Mouse (Mus musculus) hindbrain, embryonic 13.5 days (tissue): ENCODE measurements at regions not wholly inside any gene's neighbourhood (a gene's known extent, or its start where the extent isn't known, plus 50 kb on each side); places are given as distances from the start of the nearest gene placed in this dataset.

Source experiments
- ATAC-seq: fragments of 200-750 bp; cut with Nextera tagmentation; 2 replicates; pipeline ENCODE4 v1.8.0; 2017; ENCODE audit warnings: moderate TSS enrichment; ENCODE audit not compliant: low FRiP score
- H3K27ac ChIP-seq: fragments of 300-500 bp; sonication (generic); 2 replicates; pipeline ENCODE4 v1.5.1; 2015; ENCODE audit warnings: inconsistent platforms, mild to moderate bottlenecking, moderate library complexity
- H3K27me3 ChIP-seq: fragments of 300-500 bp; sonication (generic); 2 replicates; pipeline ENCODE4 v1.6.1; 2015; ENCODE audit warnings: mild to moderate bottlenecking, inconsistent platforms
- H3K36me3 ChIP-seq: fragments of 300-500 bp; sonication (generic); 2 replicates; pipeline ENCODE4 v1.6.1; 2015; ENCODE audit warnings: mild to moderate bottlenecking, inconsistent platforms
- H3K4me1 ChIP-seq: fragments of 300-500 bp; sonication (generic); replicated peaks from 2 replicates; pipeline ENCODE4 v1.6.1; 2015; ENCODE audit warnings: inconsistent platforms
- H3K4me2 ChIP-seq: fragments of 300-500 bp; sonication (generic); 2 replicates; pipeline ENCODE4 v1.6.1; 2015; ENCODE audit warnings: inconsistent platforms, mild to moderate bottlenecking, moderate library complexity
- H3K4me3 ChIP-seq: fragments of 300-500 bp; sonication (generic); 2 replicates; pipeline ENCODE4 v1.5.1; 2015; ENCODE audit warnings: mild to moderate bottlenecking, inconsistent platforms
- H3K9ac ChIP-seq: fragments of 300-500 bp; sonication (generic); 2 replicates; pipeline ENCODE4 v1.6.1; 2015; ENCODE audit warnings: mild to moderate bottlenecking, inconsistent platforms
- H3K9me3 ChIP-seq: fragments of 300-500 bp; sonication (generic); 2 replicates; pipeline ENCODE4 v1.6.1; 2016; ENCODE audit warnings: inconsistent platforms
- WGBS: fragments of 180-500 bp; shearing (Covaris S2); methylation state at CpG from one replicate; pipeline ENCODE4 v1.1.7; 2015; 5-methylcytosine and 5-hydroxymethylcytosine counted together

DNA sequence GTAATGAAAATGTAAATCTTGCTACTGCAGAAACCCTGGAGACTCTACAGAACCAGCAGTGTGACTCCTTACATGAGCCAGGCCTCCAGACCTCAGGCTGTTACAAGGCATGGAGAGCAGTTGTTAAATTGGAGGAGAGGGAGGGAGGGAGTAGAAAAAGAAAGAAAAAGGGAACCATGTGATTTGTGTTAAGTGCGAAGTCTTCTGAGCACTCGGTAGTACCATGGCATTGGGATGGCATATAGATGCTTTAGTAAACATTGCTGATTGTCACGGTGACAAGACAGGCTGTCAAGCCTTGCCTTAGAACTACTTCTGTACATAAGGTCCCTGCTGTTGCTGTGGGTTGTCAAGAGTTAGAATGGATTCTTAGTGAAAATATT is 189.6 kb upstream of the Dph6 start:
- ATAC-seq, result no peak
- H3K4me1 ChIP-seq, result no peaks in the 10 kb centered on the region
- H3K36me3 ChIP-seq, result no peaks in the 10 kb centered on the region
- no peak overlapping the region for H3K4me2 ChIP-seq
- H3K4me3 ChIP-seq, result no peak overlapping the region
- WGBS, result 75% methylated on average over 3 of the region's 3 CpGs
- H3K27me3 ChIP-seq, result no peaks in the 10 kb centered on the region
- no peaks in the 10 kb centered on the region for H3K9me3 ChIP-seq
- H3K27ac ChIP-seq, result no peak overlapping the region
- H3K9ac ChIP-seq, result no peak overlapping the region

DNA sequence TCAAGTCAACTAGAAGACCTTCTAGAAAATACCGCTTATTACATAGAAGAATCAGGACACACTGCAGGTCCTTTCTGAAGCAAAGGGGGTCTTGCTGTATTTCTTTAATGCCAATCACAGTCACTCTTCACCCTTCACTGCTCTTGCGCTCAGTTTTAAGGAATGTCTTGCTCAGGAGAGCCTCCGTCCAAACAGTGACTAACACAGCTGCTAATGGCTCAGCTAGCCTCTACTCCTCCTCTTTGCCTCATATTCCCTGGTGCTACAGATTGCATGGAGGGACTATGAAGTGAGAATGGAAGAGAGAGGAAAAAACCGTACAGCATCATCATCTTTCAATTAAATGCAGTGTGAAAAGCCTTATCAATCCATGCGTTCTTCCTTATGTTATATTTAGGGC is 193.7 kb upstream of the Dph6 start:
- Histone ChIP-seq H3K27ac (no peak overlapping the region), H3K4me3 (no peak overlapping the region), H3K36me3 (no peaks in the 10 kb centered on the region), H3K4me2 (no peak overlapping the region), H3K27me3 (no peaks in the 10 kb centered on the region), H3K9ac (no peak overlapping the region), H3K4me1 (0 out of 2 replicates have a peak, but pooled peaks cover 3% of the 10 kb centered on the region), H3K9me3 (no peaks in the 10 kb centered on the region)
- 87% methylated on average over 5 of the region's 5 CpGs for WGBS
- ATAC-seq, result no peak

DNA sequence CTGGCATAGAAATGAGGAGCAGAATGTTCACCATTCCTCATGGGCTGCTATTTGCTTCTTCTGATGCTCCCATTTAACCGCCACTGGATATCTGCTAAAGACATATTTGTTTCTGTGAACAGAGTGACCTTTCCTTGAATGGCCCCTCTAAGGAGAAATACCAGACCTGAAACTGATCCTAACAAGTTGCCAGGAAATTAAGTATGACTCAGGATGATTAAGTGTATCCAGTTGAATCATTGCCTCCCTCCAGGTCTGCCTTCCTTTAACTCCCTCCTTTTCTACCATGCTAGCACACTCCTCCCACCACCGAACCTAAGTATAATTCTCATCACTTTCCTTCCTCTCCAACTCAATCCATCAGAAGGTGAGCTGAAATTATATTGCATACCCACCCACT is 194.2 kb upstream of the Dph6 start:
- H3K4me2 ChIP-seq, result no peak overlapping the region
- H3K27me3 ChIP-seq, result no peaks in the 10 kb centered on the region
- H3K9me3 ChIP-seq, result no peaks in the 10 kb centered on the region
- 93% methylated on average over 2 of the region's 2 CpGs for WGBS
- H3K36me3 ChIP-seq, result no peaks in the 10 kb centered on the region
- H3K27ac ChIP-seq, result no peak overlapping the region
- no peak overlapping the region for H3K9ac ChIP-seq
- peaks cover 7% of the 10 kb centered on the region; the same call in 1 of the 2 replicates for H3K4me1 ChIP-seq
- H3K4me3 ChIP-seq, result no peak overlapping the region
- ATAC-seq, result no peak

- peaks cover 7% of the 10 kb centered on the region; the same call in 1 of the 2 replicates for H3K4me1 ChIP-seq
- ATAC-seq, result peak; percentile 91
- H3K27me3 ChIP-seq, result no peaks in the 10 kb centered on the region
- H3K36me3 ChIP-seq, result no peaks in the 10 kb centered on the region
- H3K4me3 ChIP-seq, result no peak overlapping the region
- H3K4me2 ChIP-seq, result no peak overlapping the region
- no peak overlapping the region for H3K9ac ChIP-seq
- H3K9me3 ChIP-seq, result no peaks in the 10 kb centered on the region
- peak overlapping the region; percentile 24; the same call in 1 of the 2 replicates for H3K27ac ChIP-seq
- 33% methylated on average over 13 of the region's 13 CpGs for WGBS
These were observed 199.2 kb upstream of the Dph6 start for GRCm38 (mm10) chr2:114853715-114854530.

DNA sequence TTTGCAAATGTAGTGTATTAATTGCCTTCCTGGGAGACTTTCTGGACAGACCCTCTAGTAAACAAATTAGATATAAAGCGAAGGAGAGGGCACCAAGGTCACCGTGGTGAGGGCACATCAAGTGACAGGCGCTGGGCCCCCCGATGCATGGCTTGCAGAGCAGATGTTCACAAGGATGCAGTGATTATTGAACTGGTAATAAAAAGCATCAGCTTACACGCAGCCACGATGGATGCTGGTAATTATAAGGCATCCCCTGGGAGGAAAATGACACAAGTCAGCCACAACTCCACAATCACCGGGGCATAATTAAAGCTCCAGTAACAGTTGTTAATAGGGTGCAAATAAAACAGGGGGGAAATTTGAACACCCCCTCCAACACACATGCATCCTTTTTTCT is 217.5 kb upstream of the Dph6 start:
- 16% methylated on average over 7 of the region's 7 CpGs for WGBS
- H3K27ac ChIP-seq, result peak overlapping the region; percentile 67
- H3K9ac ChIP-seq, result no peak overlapping the region
- H3K4me1 ChIP-seq, result peaks cover 10% of the 10 kb centered on the region
- no peaks in the 10 kb centered on the region for H3K36me3 ChIP-seq
- H3K4me2 ChIP-seq, result no peak overlapping the region
- no peaks in the 10 kb centered on the region for H3K9me3 ChIP-seq
- no peaks in the 10 kb centered on the region for H3K27me3 ChIP-seq
- no peak overlapping the region for H3K4me3 ChIP-seq
- ATAC-seq, result peak; percentile 74; the same call in 1 of the 2 replicates

DNA sequence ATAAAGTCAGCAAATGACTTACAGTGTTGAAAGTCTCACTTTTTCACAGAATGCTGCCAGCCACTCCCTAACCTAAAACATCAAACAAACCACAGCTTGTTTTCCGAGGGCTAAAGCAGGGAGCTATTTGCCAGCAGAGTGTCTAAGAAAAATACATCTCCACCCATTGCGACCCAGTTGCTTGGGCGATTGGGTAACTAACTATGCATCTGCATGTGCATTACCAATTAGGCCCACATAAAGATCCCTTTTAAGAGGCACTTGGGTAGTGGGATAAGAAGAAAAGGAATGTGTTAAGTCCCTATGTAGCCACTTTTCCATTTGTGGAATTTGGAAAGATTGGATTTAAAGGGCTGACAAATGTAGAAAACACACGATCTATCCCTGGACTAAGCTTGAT is 218.3 kb upstream of the Dph6 start:
- Histone ChIP-seq H3K27me3 (no peaks in the 10 kb centered on the region), H3K9ac (no peak overlapping the region), H3K4me1 (peaks cover 10% of the 10 kb centered on the region), H3K4me3 (no peak overlapping the region), H3K9me3 (no peaks in the 10 kb centered on the region), H3K27ac (0 out of 2 replicates have a peak overlapping the region, but pooled peaks have one; percentile 20), H3K36me3 (no peaks in the 10 kb centered on the region), H3K4me2 (no peak overlapping the region)
- 52% methylated on average over 4 of the region's 4 CpGs for WGBS
- ATAC-seq, result no peak

GRCm38 (mm10) chr2:114879084-114879483 is 224.3 kb upstream of the Dph6 start:
- WGBS, result 50% methylated on average over 2 of the region's 2 CpGs
- peaks cover 4% of the 10 kb centered on the region; the same call in 1 of the 2 replicates for H3K4me1 ChIP-seq

DNA sequence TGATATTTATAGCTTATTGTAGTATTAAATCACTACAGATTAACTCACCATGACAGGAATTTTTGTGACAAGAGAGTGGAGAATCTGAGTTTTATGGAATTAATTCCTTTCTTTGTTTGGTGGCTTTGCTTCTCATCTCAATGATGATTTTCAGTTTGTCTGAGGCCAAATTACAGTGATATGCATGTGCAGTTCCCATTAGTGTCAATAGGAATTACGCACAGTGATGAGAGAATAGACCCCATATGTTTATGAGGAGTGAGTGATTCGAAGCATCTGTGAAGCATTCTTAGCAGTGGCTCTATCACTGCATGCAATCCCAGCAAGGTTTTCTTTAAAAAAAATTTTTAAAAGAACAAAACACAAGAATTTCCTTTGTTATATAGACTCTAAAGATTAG is 225.0 kb upstream of the Dph6 start:
- Histone ChIP-seq H3K4me1 (peaks cover 4% of the 10 kb centered on the region; the same call in 1 of the 2 replicates), H3K27me3 (no peaks in the 10 kb centered on the region), H3K4me2 (no peak overlapping the region), H3K4me3 (no peak overlapping the region), H3K36me3 (no peaks in the 10 kb centered on the region), H3K9me3 (no peaks in the 10 kb centered on the region), H3K9ac (no peak overlapping the region), H3K27ac (no peak overlapping the region)
- ATAC-seq, result no peak
- 47% methylated on average over 2 of the region's 2 CpGs for WGBS

More at GRCm38 (mm10) chr2:114879084-114879483, 224.3 kb upstream of the Dph6 start:
- no peak for ATAC-seq
- Histone ChIP-seq H3K4me2 (no peak overlapping the region), H3K9me3 (no peaks in the 10 kb centered on the region), H3K27ac (no peak overlapping the region; the same call in 1 of the 2 replicates), H3K27me3 (no peaks in the 10 kb centered on the region), H3K9ac (no peak overlapping the region), H3K36me3 (no peaks in the 10 kb centered on the region), H3K4me3 (no peak overlapping the region)

- Histone ChIP-seq H3K36me3 (no peaks in the 10 kb centered on the region), H3K4me3 (no peak overlapping the region), H3K4me2 (no peak overlapping the region), H3K9ac (no peak overlapping the region), H3K4me1 (no peaks in the 10 kb centered on the region), H3K27me3 (no peaks in the 10 kb centered on the region), H3K27ac (no peak overlapping the region), H3K9me3 (no peaks in the 10 kb centered on the region)
- no peak for ATAC-seq
- WGBS, result 91% methylated on average over 2 of the region's 2 CpGs
These were observed 231.0 kb upstream of the Dph6 start for GRCm38 (mm10) chr2:114885734-114886260.

DNA sequence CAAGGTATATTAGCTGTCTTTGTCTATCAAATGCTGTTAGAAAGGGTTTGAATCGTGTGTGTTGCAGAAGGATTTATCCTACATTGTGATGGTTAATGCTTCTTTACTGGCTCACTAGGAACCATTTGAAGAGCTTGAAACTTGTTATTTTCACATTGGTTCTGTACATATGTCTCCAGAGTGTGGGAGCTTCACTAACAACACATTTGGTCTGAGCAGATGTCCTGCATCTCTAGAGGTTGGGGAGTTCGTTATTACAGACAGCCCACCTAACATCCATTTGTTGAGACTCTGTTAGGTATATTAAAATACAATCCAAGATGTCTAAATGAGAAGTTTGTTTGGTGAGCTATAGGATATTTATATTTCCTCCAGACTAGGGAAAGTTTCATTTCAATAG is 244.0 kb upstream of the Dph6 start:
- H3K4me1 ChIP-seq, result no peaks in the 10 kb centered on the region
- WGBS, result 88% methylated on average over 2 of the region's 2 CpGs
- H3K9me3 ChIP-seq, result no peaks in the 10 kb centered on the region
- no peaks in the 10 kb centered on the region for H3K36me3 ChIP-seq
- no peak for ATAC-seq
- H3K4me3 ChIP-seq, result no peak overlapping the region
- no peaks in the 10 kb centered on the region for H3K27me3 ChIP-seq
- no peak overlapping the region for H3K9ac ChIP-seq
- H3K4me2 ChIP-seq, result no peak overlapping the region
- H3K27ac ChIP-seq, result no peak overlapping the region

DNA sequence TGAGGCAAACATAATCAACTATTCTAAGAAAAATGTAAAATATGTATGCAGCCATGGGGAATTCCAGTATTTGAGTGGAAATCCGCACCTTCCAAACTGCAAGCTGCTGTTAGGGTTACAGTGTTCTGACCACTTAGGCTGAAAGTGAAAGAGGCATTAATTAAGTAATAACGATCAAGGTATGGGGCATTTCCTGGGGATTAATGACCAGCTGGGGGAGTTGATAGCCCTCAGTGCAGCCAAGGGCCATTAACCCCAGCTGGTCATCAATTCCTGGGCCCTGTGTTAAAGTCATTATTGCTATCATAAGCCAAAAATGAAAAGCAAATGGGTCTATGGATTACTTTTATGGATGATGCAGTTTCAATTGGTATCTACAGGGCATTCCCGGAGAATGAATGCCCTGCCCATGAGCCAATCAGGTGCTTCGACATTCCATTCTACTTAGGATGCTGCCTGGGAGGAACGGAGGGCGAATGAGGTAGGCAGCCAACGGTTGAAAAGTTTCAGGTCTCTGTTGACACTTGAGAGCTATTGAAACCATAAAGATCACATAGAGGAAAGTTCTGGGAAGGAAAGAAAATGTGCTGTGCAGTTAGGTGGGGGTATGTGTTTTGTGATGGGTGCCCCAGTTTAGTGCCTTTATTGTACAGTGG is 257.2 kb upstream of the Dph6 start:
- Histone ChIP-seq H3K4me3 (no peak overlapping the region), H3K27ac (no peak overlapping the region), H3K27me3 (no peaks in the 10 kb centered on the region), H3K9me3 (no peaks in the 10 kb centered on the region), H3K4me2 (no peak overlapping the region), H3K4me1 (peaks cover 6% of the 10 kb centered on the region; the same call in 1 of the 2 replicates), H3K9ac (no peak overlapping the region), H3K36me3 (no peaks in the 10 kb centered on the region)
- WGBS, result 57% methylated on average over 7 of the region's 7 CpGs
- ATAC-seq, result no peak; the same call in 1 of the 2 replicates

DNA sequence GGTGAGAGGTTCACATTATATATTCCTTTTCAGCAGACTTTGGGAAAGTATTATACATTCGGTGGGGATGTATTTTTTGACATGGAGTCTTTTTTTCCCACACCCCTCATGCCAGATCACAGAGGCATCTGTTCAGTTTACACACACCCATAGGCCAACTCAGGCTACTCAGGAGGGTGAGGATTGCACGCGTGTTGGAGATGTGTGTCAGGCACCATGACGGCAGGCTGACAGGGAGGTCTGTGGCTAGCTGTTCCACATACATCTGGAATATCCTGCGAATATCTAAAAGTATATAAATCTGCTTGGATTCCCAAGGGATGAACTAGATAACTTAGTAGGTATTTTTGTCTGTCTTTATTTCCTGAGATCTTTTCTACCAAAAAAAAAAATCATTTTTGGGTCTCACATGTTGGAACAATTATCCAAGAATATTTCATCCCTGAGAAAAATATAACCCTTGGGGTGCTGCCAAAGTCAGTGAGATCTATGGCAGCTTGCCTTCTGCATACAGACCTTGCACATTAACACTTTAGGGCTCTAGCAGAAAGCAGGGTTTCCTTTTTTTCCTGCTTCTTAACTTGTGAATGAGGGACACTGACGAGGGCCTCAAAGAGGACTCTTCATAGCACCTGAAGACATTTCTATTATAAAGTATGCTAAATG is 260.4 kb upstream of the Dph6 start:
- Histone ChIP-seq H3K27ac (no peak overlapping the region), H3K9me3 (no peaks in the 10 kb centered on the region), H3K36me3 (no peaks in the 10 kb centered on the region), H3K4me3 (no peak overlapping the region), H3K9ac (no peak overlapping the region), H3K27me3 (no peaks in the 10 kb centered on the region), H3K4me1 (peaks cover 6% of the 10 kb centered on the region; the same call in 1 of the 2 replicates), H3K4me2 (no peak overlapping the region)
- no peak for ATAC-seq
- WGBS, result 92% methylated on average over 6 of the region's 6 CpGs
